Mouse (Mus musculus) lung, adult 2 months (tissue): ENCODE results near the gene Scn8a. TPM values are rescaled to one million over a fixed set of nuclear protein-coding genes. Genes with fewer than 3 reads are reported as not detected.

Experiments used
- DNase-seq: peaks from one replicate; pipeline ENCODE4 v3.0.0; 2022
- H3K4me1 ChIP-seq: fragments of 200-500 bp; 2 replicates; pipeline ENCODE4 v1.6.1; 2011; ENCODE audit warnings: low read length; ENCODE audit not compliant: control insufficient read depth, insufficient read depth
- H3K4me3 ChIP-seq: fragments of 200-500 bp; replicated peaks from 2 replicates; pipeline ENCODE3; 2011; ENCODE audit warnings: low read depth, mild to moderate bottlenecking, control low read depth, low read length; ENCODE audit errors: extremely low read depth
- CTCF ChIP-seq: fragments of 200-500 bp; IDR thresholded peaks from 2 replicates; pipeline ENCODE4 v1.5.1; 2011; ENCODE audit warnings: mild to moderate bottlenecking, low read length, control low read depth; ENCODE audit not compliant: insufficient read depth
- POLR2A ChIP-seq: fragments of 200-500 bp; IDR thresholded peaks from 2 replicates; pipeline ENCODE4 v1.6.1; 2011; ENCODE audit warnings: low read depth, mild to moderate bottlenecking, control low read depth, low read length, borderline replicate concordance; ENCODE audit errors: extremely low read depth
- WGBS: fragments of 180-500 bp; shearing (Covaris S2); methylation state at CpG from one replicate; pipeline ENCODE4 v1.1.7; 2018; 5-methylcytosine and 5-hydroxymethylcytosine counted together
- polyA plus RNA-seq: library from polyadenylated mRNA; depleted of rRNA; stranded (reverse); fragments of >200 nt; gene quantifications from 2 replicates; pipeline ENCODE4 v1.2.3, GENCODE M21; 2012

Scn8a gene
- polyA plus RNA-seq, 1 experiment = 0.27 TPM

DNA sequence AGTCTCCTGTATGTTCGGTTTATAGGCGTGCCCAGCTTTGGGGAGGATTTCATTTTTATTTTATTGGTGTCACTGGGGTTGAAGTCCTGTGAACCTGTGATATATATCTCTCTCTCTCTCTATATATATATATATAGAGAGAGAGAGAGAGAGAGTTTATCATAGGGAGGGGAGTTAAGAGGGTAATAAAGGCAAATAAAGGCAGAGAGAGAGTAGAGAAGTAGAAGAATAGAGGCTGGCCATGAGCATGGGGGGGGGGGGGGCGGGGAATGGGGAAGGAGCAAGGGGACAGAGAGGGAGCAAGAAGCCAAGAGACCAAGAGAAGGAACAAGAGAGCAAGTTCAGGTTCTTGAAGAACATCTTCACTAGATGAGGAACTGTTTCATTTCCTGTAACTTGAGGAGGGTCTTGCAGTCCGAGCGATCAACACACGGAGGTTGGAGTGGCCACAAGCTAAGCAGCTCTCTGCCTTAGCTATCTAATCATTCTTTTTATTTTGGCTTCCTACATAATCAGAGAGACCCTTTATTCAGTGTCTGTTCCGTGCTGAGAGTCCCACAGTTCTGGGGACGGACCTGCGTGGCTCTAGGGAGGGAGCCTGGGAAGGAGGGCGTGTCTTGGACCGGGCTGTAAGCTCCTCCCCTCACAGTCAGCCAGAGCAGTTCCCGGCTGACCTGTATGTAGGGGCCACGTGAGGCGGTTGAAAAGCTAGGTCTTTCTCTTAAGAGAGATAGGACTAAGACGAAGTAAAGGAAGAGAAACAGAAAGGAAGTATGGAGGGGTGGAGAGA is 136.8 kb downstream of the Scn8a start:
- DNase-seq = peak; percentile 43
- Histone ChIP-seq H3K4me1 (peaks cover 2% of the 10 kb centered on the region; the same call in 1 of the 2 replicates), H3K4me3 (peak overlapping the region; percentile 25)
- 13% methylated on average over 14 of the region's 15 CpGs for WGBS
- TF ChIP-seq CTCF = no peak
- no peak for TF ChIP-seq POLR2A

DNA sequence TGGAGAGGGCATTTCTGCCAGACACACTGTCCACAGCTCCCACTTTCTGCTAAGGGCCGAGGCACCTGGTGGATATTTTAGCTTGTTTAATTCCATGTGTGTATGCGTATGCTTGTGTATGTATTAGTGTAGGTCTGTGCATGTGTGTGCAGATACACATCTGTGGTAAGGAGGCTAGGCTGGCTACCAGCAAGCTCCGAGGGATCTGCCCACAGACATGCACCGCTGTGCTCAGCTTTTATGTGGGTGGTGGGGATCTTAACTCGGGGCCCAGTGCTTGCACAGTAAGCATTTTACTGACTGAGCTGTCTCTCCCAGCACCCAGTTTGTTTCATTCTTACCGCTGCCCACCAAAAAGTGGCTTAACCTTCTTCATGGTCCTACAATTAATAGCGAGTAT is 137.6 kb downstream of the Scn8a start:
- WGBS = 73% methylated on average over 7 of the region's 7 CpGs
- TF ChIP-seq CTCF (no peak), POLR2A (no peak)
- Histone ChIP-seq H3K4me3 (no peak overlapping the region), H3K4me1 (peaks cover 2% of the 10 kb centered on the region; the same call in 1 of the 2 replicates)
- no peak for DNase-seq

DNA sequence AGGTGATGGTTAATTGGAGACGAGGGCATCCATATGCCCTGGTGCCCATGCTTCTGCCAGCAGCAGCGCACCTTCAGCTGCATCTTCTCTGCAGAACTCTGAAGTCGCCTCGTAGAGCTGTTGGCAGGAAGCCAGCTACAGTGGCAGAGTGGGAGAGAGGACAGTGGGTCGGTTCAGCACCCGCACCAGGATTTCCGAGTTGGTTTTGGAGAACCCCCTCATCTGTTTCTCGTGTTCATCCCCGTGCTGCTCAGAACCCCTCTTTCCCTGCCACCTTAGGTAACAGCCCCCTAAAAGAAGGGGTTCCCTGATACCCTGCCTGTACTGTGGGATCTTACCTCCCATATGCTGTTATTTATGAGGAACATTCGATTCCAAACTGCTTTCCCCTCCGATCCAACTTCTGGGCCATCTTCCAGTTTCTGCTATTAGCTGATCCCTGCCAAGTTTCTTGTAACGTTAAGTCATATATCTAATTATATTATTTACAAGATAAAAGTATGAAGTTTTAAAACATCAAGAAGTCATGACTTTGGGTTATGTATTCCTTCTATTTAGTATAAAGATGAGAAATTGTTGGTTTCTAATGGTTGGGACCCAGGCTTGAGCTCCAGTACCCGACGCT is 138.8 kb downstream of the Scn8a start:
- peaks cover 2% of the 10 kb centered on the region; the same call in 1 of the 2 replicates for H3K4me1 ChIP-seq
- no peak overlapping the region for H3K4me3 ChIP-seq
- TF ChIP-seq POLR2A (no peak), CTCF (no peak)
- WGBS = 60% methylated on average over 14 of the region's 14 CpGs
- no peak for DNase-seq

DNA sequence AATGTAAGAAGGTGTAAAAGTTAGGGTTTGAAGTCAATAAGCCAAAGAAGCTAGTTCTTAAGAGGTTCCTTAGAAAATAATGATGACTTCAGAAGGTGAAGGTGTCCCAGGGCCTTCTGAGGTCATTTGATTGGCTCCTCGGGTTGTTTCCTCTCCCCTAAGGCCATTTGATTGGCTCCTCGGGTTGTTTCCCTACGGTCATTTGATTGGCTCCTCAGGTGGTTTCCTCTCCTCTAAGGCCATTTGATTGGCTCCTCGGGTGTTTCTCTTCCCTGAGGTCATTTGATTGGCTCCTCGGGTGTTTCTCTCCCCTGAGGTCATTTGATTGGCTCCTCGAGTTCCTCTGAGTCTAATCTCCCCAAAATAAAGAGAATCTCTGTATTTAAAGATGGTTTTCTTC is 141.7 kb downstream of the Scn8a start:
- peaks cover 2% of the 10 kb centered on the region; the same call in 1 of the 2 replicates for H3K4me1 ChIP-seq
- no peak overlapping the region for H3K4me3 ChIP-seq
- DNase-seq = no peak
- 78% methylated on average over 6 of the region's 6 CpGs for WGBS
- TF ChIP-seq POLR2A (no peak), CTCF (no peak)

DNA sequence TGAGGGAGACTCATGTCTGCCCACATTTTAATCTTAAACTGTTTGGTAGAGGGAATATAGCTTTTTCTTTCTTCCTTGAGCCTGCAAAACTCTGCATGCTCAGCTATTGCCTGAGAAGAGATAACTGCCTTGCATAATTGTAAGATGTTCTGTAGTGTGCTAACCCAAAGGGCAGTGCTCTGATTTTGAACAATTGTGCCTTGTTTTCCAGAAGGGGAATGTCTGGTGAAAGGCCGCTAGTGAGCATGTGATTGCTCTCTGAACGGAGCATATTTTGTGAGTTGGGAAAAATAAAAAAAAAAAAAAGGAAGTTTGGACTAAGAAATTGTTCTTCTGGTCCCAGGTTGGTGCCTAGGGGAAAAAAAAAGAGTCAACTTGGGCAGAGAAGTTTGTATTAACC is 159.3 kb downstream of the Scn8a start:
- TF ChIP-seq POLR2A (no peak), CTCF (no peak)
- DNase-seq = no peak
- WGBS = 67% methylated on average over 2 of the region's 2 CpGs
- Histone ChIP-seq H3K4me3 (no peak overlapping the region), H3K4me1 (no peaks in the 10 kb centered on the region)

DNA sequence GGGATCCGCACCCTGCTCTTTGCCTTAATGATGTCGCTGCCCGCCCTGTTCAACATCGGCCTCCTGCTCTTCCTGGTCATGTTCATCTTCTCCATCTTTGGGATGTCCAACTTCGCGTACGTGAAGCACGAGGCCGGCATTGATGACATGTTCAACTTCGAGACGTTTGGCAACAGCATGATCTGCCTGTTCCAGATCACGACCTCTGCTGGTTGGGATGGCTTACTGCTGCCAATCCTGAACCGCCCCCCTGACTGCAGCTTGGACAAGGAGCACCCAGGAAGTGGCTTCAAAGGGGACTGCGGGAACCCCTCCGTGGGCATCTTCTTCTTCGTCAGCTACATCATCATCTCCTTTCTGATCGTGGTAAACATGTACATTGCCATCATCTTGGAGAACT is 170.0 kb downstream of the Scn8a start:
- DNase-seq = no peak
- no peak overlapping the region for H3K4me3 ChIP-seq
- TF ChIP-seq CTCF (peak; percentile 44; the same call in 1 of the 2 replicates), POLR2A (no peak)
- H3K4me1 ChIP-seq = no peaks in the 10 kb centered on the region
- 57% methylated on average over 17 of the region's 17 CpGs for WGBS

DNA sequence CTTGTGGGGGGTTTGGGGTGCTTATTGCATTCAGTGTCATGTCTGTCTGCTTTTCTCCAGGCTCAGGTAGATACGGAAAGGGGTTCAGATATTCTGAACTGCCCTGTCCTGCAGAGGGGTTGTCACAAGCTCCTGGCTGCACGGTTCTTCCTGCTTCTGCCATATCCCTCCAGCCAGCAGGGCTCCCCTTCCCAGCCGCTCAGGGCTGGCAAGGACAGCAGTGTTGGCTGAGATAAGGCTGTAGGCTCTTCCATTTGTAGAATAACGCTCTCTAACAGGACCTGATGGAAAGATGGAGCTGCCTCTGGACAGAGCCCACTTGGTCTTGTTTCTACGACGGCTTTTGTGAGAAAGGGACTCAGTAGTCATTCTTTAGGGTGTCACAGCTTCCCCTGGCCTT is 172.3 kb downstream of the Scn8a start:
- TF ChIP-seq POLR2A (no peak), CTCF (no peak)

DNA sequence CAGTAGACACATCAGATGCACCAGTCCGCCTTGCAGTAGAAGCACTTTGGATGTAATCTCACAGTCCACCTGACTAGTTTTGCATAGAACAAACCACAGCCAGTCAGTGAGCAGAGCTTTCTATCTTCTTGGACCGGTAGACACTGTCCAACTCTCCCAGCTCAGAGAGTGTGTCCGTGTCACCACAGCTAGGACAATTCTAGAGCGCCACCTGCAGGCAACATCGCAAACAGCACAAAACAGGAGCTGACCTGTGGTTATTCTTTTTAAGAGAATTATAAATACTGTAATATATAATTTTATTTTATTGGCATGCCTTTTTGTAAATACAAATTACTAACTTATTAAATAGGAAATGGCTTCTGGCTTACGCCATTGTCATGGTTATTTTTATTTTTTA is 173.0 kb downstream of the Scn8a start:
- Histone ChIP-seq H3K4me1 (peaks cover 6% of the 10 kb centered on the region), H3K4me3 (no peak overlapping the region)
- DNase-seq = peak; percentile 48
- TF ChIP-seq CTCF = peak; percentile 77
- TF ChIP-seq POLR2A = no peak
- WGBS = 26% methylated on average over 6 of the region's 6 CpGs

More for the DNA sequence above, 172.3 kb downstream of the Scn8a start:
- no peak for DNase-seq
- H3K4me3 ChIP-seq = no peak overlapping the region
- H3K4me1 ChIP-seq = peaks cover 3% of the 10 kb centered on the region; the same call in 1 of the 2 replicates
- WGBS = 47% methylated on average over 6 of the region's 6 CpGs

DNA sequence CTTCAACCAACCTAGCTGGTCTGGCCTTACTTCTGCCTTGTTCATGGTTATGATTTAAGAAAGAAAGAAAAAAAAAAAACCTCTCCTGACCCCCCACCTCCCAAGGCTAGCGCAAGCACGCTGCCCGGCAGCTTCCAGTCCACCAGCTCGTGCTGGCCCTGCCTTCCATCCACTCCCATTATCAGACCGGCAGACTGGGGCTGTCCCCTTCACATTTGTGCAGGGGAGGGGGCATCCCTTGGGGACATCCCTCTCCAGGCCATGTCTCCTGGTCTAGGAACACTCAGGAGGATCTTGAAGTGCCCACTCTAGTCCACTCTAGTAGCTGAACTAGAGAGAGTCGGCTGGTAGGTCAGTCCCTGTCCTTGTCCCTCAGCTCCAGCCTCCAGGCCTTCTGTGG is 174.9 kb downstream of the Scn8a start:
- Histone ChIP-seq H3K4me3 (no peak overlapping the region), H3K4me1 (peaks cover 6% of the 10 kb centered on the region)
- no peak for DNase-seq
- 50% methylated on average over 6 of the region's 6 CpGs for WGBS
- no peak for TF ChIP-seq CTCF
